In the genomic region with DNA sequence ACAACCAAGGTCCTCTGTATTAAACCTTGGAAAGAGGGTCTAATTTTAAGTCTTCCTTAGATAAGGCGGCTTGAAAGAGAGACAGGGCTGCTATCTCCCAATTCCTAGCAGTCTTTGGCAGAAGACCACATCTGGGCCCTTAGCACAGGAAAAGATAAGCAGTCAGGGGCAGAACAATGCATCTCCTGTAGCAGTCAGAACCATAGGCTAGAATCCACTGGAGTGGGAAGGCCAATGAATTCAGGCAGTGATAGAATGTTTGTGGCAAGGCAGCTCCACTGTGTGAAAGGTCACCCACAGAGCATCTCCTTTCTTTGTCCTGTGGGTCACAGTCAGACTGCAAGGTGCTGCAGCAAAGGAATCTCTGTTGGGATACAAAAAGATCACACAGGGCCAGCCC, we compare ENCODE assay signal across 10 mouse cellular contexts.
DNase-seq lines count a peak whose midpoint lies in the region; ATAC-seq lines count a peak whose summit lies in the region.
"Had no signal": no experiment of that assay in that cellular context is flagged by ENCODE, and none has a peak within 500 bp of the region (broad histone marks: within the 10 kb centered on the region; RNA-seq: fewer than 3 reads in every experiment).

No protein-coding gene starts in this region.

- WGBS in kidney, embryonic 15.5 days, result 71% methylated on average over 1 of the region's 1 CpGs
- 79% methylated on average over 1 of the region's 1 CpGs for WGBS in kidney, embryonic 16.5 days
- WGBS in forebrain, embryonic 12.5 days, result 69% methylated on average over 1 of the region's 1 CpGs

- no peaks in the 10 kb centered on the region for H3K9me3 ChIP-seq in kidney, embryonic 15.5 days (replicated peaks)
- H3K9me3 ChIP-seq in kidney, embryonic 16.5 days (ENCODE audit: low read length), result no peaks in the 10 kb centered on the region
- no peaks in the 10 kb centered on the region for H3K9me3 ChIP-seq in forebrain, embryonic 12.5 days
- H3K9me3 ChIP-seq: limb, embryonic 10.5 days; megakaryocyte, embryonic 14.5 days had no signal

- H3K9ac ChIP-seq in kidney, embryonic 15.5 days, result no peak overlapping the region
- no peak overlapping the region for H3K9ac ChIP-seq in kidney, embryonic 16.5 days (replicated peaks; ENCODE audit: low read length)
- no peak overlapping the region for H3K9ac ChIP-seq in forebrain, embryonic 12.5 days

- H3K4me2 ChIP-seq in kidney, embryonic 15.5 days, result no peak overlapping the region
- no peak overlapping the region for H3K4me2 ChIP-seq in kidney, embryonic 16.5 days (replicated peaks; ENCODE audit: low read depth, low read length)
- no peak overlapping the region for H3K4me2 ChIP-seq in forebrain, embryonic 12.5 days

- no peaks in the 10 kb centered on the region for H3K27me3 ChIP-seq in kidney, embryonic 15.5 days
- H3K27me3 ChIP-seq in kidney, embryonic 16.5 days (ENCODE audit: insufficient read depth, low read length), result no peaks in the 10 kb centered on the region
- H3K27me3 ChIP-seq in forebrain, embryonic 12.5 days, result no peaks in the 10 kb centered on the region

- H3K4me3 ChIP-seq in kidney, embryonic 15.5 days (replicated peaks), result no peak overlapping the region
- H3K4me3 ChIP-seq in brown adipose tissue, adult 24 weeks (ENCODE audit: insufficient read depth, low read depth, low read length), result no peak overlapping the region
- H3K4me3 ChIP-seq in kidney, embryonic 16.5 days (ENCODE audit: low read length), result no peak overlapping the region
- no peak overlapping the region for H3K4me3 ChIP-seq in forebrain, embryonic 12.5 days (replicated peaks)
- H3K4me3 ChIP-seq: limb, embryonic 10.5 days; megakaryocyte, embryonic 14.5 days had no signal

- H3K4me1 ChIP-seq in kidney, embryonic 15.5 days, result peaks cover 48% of the 10 kb centered on the region
- peaks cover 26% of the 10 kb centered on the region; the same call in 1 of the 2 replicates for H3K4me1 ChIP-seq in brown adipose tissue, adult 24 weeks (ENCODE audit: control insufficient read depth, insufficient read depth, insufficient read length, low read length)
- H3K4me1 ChIP-seq in kidney, embryonic 16.5 days (ENCODE audit: insufficient read depth, low read length), result peaks cover 45% of the 10 kb centered on the region
- peaks cover 13% of the 10 kb centered on the region for H3K4me1 ChIP-seq in forebrain, embryonic 12.5 days

- H3K27ac ChIP-seq in kidney, embryonic 15.5 days, result 0 out of 2 replicates have a peak overlapping the region, but pooled peaks have one; percentile 13
- H3K27ac ChIP-seq in brown adipose tissue, adult 24 weeks (replicated peaks; ENCODE audit: low read depth, low read length), result peak overlapping the region; percentile 30; the same call in 1 of the 2 replicates
- peak overlapping the region; percentile 38; the same call in 1 of the 2 replicates for H3K27ac ChIP-seq in kidney, embryonic 16.5 days (ENCODE audit: low read length)
- H3K27ac ChIP-seq in forebrain, embryonic 12.5 days, result no peak overlapping the region
- H3K27ac ChIP-seq: limb, embryonic 10.5 days had no signal

- DNase-seq in kidney, postnatal 14 days, result no peak
- peak; percentile 25 for DNase-seq in Muller cell, postnatal 12 days (ENCODE audit: inconsistent ontology term)
- DNase-seq in cerebellum, adult 9-11 months, result no peak
- DNase-seq: thymus, postnatal 14 days had no signal

- ATAC-seq in kidney, embryonic 15.5 days (replicated peaks; ENCODE audit: low FRiP score), result no peak
- ATAC-seq in kidney, embryonic 16.5 days (ENCODE audit: low FRiP score, low TSS enrichment), result no peak
- ATAC-seq in forebrain, embryonic 12.5 days (ENCODE audit: low FRiP score), result no peak

- H3K36me3 ChIP-seq in kidney, embryonic 15.5 days, result no peaks in the 10 kb centered on the region
- H3K36me3 ChIP-seq in kidney, embryonic 16.5 days (ENCODE audit: insufficient read depth, low read length), result no peaks in the 10 kb centered on the region
- no peaks in the 10 kb centered on the region for H3K36me3 ChIP-seq in forebrain, embryonic 12.5 days (replicated peaks)
- H3K36me3 ChIP-seq: limb, embryonic 10.5 days had no signal
